Mouse (Mus musculus): ENCODE measurements around the gene Rerg. TPM values are rescaled to one million over a fixed set of nuclear protein-coding genes. Genes with fewer than 3 reads are reported as not detected.

The Rerg gene
- polyA plus RNA-seq, 1 experiment from 2014 or later: 24.9 TPM

DNA sequence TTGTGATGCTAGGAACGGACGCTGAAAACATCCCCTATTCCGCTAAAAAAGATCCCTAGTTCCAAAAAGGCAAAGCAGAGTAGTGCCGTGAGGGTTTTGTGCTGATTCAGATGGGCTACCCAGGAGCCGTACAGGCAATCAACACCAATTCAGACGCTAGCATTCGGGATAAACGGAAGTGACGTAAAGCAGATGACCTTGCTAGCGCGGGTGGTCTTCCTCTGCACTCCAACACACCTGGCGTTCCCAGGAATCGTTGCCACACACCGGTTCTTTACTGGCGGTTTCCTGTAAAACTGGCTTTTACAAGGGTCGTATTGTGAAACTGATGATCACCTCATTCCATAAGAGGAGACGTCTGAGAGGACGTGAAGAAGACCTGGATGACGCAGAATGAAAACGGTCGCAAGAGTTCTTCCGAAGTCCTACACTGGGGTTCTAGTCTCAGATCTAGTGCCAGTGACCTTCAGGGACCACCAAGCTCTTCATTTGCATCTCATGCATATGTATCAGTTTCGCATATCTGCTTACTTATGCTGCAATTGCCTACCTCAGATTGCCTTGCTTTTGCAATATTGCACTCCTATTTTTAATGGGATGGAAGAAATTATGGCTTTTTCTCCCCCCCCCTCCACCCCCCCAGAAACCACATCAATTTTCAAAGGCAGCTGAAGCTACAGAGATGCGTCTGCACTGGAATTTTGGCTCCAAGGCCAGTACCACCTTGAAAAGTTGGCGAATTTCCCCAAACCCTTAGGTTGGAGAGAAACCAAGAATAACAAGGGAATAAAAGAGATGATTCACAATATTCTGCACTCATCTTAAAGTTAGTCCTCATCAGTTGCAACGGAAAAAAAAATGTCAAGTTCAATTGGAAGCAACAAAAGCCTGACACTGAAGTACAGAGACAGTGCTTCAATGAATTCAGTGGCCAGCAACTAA, 14.8 kb downstream of the Rerg start:
- no peak overlapping the region for H3K4me3 ChIP-seq (ENCODE audit: low read length)
- no peak overlapping the region for H3K4me2 ChIP-seq (ENCODE audit: low read depth, low read length)
- no peaks in the 10 kb centered on the region for H3K36me3 ChIP-seq (ENCODE audit: control insufficient read depth, insufficient read depth, low read length)
- no peak for ATAC-seq (ENCODE audit: low read depth)
- H3K9ac ChIP-seq (ENCODE audit: low read length): no peak overlapping the region
- H3K4me1 ChIP-seq (replicated peaks; ENCODE audit: control insufficient read depth, insufficient read depth, low read length): peaks cover 3% of the 10 kb centered on the region; the same call in 1 of the 2 replicates
- no peak overlapping the region for H3K27ac ChIP-seq (ENCODE audit: low read length)
- H3K9me3 ChIP-seq (ENCODE audit: control insufficient read depth, low read length): no peaks in the 10 kb centered on the region
- no peaks in the 10 kb centered on the region for H3K27me3 ChIP-seq (ENCODE audit: control insufficient read depth, insufficient read depth, low read depth, low read length)
- WGBS: 64% methylated on average over 26 of the region's 26 CpGs

DNA sequence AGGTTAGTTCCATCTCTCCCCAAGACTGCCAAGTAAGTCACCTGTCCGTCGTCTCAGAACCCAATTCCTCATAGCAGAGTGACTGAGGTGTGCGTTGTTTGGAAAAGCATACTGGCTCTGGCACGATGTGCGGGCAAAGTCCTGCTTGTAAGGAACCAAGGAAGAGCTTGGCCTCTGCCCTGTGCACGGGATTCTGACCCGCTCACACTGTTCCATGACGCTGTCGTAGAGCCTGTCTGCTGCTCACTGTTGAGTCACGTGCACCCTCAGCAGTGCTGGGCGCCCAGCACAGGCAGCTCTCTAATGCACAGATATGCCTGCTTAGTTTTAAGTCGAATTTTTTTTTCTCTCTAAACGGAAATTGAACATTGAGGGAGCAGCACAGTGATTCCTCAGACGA, 17.3 kb downstream of the Rerg start:
- Histone ChIP-seq H3K36me3 (ENCODE audit: control insufficient read depth, insufficient read depth, low read length) (no peaks in the 10 kb centered on the region), H3K9me3 (ENCODE audit: control insufficient read depth, low read length) (no peaks in the 10 kb centered on the region), H3K27me3 (ENCODE audit: control insufficient read depth, insufficient read depth, low read depth, low read length) (no peaks in the 10 kb centered on the region), H3K4me3 (ENCODE audit: low read length) (no peak overlapping the region), H3K27ac (ENCODE audit: low read length) (no peak overlapping the region), H3K9ac (ENCODE audit: low read length) (no peak overlapping the region), H3K4me1 (replicated peaks; ENCODE audit: control insufficient read depth, insufficient read depth, low read length) (peaks cover 3% of the 10 kb centered on the region; the same call in 1 of the 2 replicates), H3K4me2 (ENCODE audit: low read depth, low read length) (no peak overlapping the region)
- ATAC-seq (ENCODE audit: low read depth): no peak
- WGBS: 80% methylated on average over 14 of the region's 14 CpGs

DNA sequence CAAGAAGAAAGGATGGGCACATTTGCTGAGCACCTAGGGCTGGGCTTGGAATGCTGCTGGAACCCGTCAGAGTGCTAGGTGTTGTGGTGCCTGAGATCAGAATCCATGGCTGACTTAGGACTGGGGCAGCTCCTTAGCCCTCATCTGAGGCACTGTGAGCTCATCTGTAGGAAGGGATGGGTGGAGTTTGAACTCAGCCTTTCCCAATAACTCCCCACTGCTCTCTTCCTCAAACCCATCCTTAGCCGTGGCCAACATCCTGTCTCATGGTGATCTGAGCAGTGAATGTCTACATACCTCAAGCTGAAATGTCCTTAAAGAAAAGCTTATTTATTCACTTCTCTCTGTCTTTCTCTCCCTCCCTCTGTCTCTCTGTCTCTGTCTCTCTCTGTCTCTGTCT, 19.3 kb downstream of the Rerg start:
- Histone ChIP-seq H3K9me3 (ENCODE audit: control insufficient read depth, low read length) (no peaks in the 10 kb centered on the region), H3K27ac (ENCODE audit: low read length) (no peak overlapping the region), H3K9ac (ENCODE audit: low read length) (no peak overlapping the region), H3K27me3 (ENCODE audit: control insufficient read depth, insufficient read depth, low read depth, low read length) (no peaks in the 10 kb centered on the region), H3K4me1 (replicated peaks; ENCODE audit: control insufficient read depth, insufficient read depth, low read length) (no peaks in the 10 kb centered on the region; the same call in 1 of the 2 replicates), H3K4me3 (ENCODE audit: low read length) (no peak overlapping the region), H3K36me3 (ENCODE audit: control insufficient read depth, insufficient read depth, low read length) (no peaks in the 10 kb centered on the region), H3K4me2 (ENCODE audit: low read depth, low read length) (no peak overlapping the region)
- WGBS: 82% methylated on average over 2 of the region's 2 CpGs
- ATAC-seq (ENCODE audit: low read depth): no peak

DNA sequence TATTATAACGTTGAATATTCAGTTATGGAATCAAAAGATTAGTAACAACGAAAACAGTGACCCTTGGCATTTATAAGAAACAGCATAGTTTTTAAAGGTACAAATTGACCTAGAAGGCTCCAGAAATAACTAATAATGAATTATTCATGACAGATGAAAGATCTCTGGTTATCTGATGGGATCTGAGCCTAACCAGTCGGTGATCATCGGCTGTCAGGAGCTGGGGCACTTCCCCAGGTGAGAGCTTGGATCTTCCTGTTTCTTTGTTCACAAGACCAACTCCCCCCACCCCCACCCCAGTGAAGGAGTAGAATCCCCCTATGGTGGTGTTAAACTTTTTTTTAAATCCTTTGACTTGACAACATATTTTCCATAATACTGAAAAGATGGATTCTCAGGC, 20.5 kb downstream of the Rerg start:
- 72% methylated on average over 4 of the region's 4 CpGs for WGBS
- no peak overlapping the region for H3K4me2 ChIP-seq (ENCODE audit: low read depth, low read length)
- no peak overlapping the region for H3K9ac ChIP-seq (ENCODE audit: low read length)
- H3K27me3 ChIP-seq (ENCODE audit: control insufficient read depth, insufficient read depth, low read depth, low read length): no peaks in the 10 kb centered on the region
- peaks cover 6% of the 10 kb centered on the region for H3K4me1 ChIP-seq (replicated peaks; ENCODE audit: control insufficient read depth, insufficient read depth, low read length)
- no peak for ATAC-seq (ENCODE audit: low read depth)
- H3K9me3 ChIP-seq (ENCODE audit: control insufficient read depth, low read length): no peaks in the 10 kb centered on the region
- H3K36me3 ChIP-seq (ENCODE audit: control insufficient read depth, insufficient read depth, low read length): no peaks in the 10 kb centered on the region
- no peak overlapping the region for H3K4me3 ChIP-seq (ENCODE audit: low read length)
- no peak overlapping the region for H3K27ac ChIP-seq (ENCODE audit: low read length)

DNA sequence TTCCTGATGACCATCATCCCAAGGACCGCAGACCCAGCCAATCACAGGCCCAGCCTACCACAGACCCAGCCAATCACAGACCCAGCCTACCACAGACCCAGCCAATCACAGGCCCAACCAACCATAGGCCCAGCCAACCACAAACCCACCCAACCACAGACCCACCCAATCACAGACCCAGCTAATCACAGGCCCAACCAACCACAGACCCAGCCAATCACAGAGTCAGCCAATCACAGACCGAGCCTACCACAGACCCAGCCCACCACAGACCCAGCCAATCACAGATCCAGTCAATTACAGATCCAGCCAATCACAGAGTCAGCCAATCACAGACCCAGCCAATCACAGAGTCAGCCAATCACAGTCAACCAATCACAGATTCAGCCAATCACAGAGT, 23.4 kb downstream of the Rerg start:
- H3K4me2 ChIP-seq (ENCODE audit: low read depth, low read length): no peak overlapping the region
- H3K9ac ChIP-seq (ENCODE audit: low read length): no peak overlapping the region
- no peaks in the 10 kb centered on the region for H3K27me3 ChIP-seq (ENCODE audit: control insufficient read depth, insufficient read depth, low read depth, low read length)
- H3K4me3 ChIP-seq (ENCODE audit: low read length): no peak overlapping the region
- H3K9me3 ChIP-seq (ENCODE audit: control insufficient read depth, low read length): no peaks in the 10 kb centered on the region
- 94% methylated on average over 2 of the region's 2 CpGs for WGBS
- no peak overlapping the region for H3K27ac ChIP-seq (ENCODE audit: low read length)
- H3K4me1 ChIP-seq (replicated peaks; ENCODE audit: control insufficient read depth, insufficient read depth, low read length): peaks cover 23% of the 10 kb centered on the region
- H3K36me3 ChIP-seq (ENCODE audit: control insufficient read depth, insufficient read depth, low read length): no peaks in the 10 kb centered on the region
- ATAC-seq (ENCODE audit: low read depth): no peak

DNA sequence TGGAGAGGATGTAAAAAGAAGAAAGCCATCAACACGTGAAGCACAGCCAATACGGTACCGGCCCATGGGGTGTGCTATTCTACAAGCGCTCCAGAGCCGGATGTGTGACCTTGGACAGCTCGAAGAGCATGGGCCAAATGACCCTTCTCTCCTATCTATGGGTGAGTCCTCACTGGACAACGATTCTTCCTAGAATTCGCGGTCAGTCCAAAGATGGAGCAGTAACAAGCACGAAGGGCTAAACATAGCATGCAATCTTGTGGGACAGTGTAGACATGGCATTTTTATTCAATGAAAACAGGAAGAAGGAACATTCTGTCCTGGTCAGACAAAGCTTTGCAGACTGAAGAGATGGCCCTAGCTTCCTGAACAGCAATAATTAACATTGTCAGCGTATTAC, 24.7 kb downstream of the Rerg start:
- no peak overlapping the region for H3K9ac ChIP-seq (ENCODE audit: low read length)
- H3K4me1 ChIP-seq (replicated peaks; ENCODE audit: control insufficient read depth, insufficient read depth, low read length): peaks cover 34% of the 10 kb centered on the region
- H3K4me2 ChIP-seq (ENCODE audit: low read depth, low read length): no peak overlapping the region
- no peaks in the 10 kb centered on the region for H3K36me3 ChIP-seq (ENCODE audit: control insufficient read depth, insufficient read depth, low read length)
- no peaks in the 10 kb centered on the region for H3K27me3 ChIP-seq (ENCODE audit: control insufficient read depth, insufficient read depth, low read depth, low read length)
- 65% methylated on average over 11 of the region's 11 CpGs for WGBS
- no peak overlapping the region for H3K4me3 ChIP-seq (ENCODE audit: low read length)
- ATAC-seq (ENCODE audit: low read depth): no peak
- H3K9me3 ChIP-seq (ENCODE audit: control insufficient read depth, low read length): no peaks in the 10 kb centered on the region
- peak overlapping the region; percentile 75 for H3K27ac ChIP-seq (ENCODE audit: low read length)

DNA sequence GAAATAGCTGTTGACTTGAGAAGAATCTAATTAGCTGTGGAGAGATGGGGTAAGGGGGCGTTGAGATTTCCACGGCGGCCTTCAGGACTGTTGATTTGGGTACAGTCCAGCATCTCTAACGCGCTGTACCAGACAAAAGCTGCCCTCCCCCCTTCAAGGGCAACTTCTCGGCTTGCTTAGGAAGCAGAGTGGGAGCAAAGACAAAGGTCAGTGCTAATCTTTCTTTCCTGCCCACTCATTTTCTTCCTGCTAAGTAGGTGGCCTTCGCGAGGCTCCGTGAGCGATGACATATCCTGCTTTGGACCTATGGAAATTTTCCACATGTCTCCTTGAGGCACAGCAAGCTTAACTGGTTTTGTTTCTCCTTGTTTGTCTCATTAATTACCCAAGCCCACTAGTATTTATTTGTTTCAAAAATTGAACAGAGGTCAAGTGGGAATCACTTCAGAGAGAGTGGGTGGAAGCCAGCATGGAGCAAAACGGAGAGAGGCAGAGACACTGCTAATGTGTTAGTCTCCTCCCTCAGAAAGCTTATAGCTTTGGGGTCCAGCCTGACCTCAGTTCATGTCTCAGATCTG, 25.2 kb downstream of the Rerg start:
- peak; percentile 49 for ATAC-seq (ENCODE audit: low read depth)
- Histone ChIP-seq H3K4me2 (ENCODE audit: low read depth, low read length) (peak overlapping the region; percentile 15; the same call in 1 of the 2 replicates), H3K4me3 (ENCODE audit: low read length) (no peak overlapping the region), H3K27ac (ENCODE audit: low read length) (peak overlapping the region; percentile 75), H3K36me3 (ENCODE audit: control insufficient read depth, insufficient read depth, low read length) (no peaks in the 10 kb centered on the region), H3K27me3 (ENCODE audit: control insufficient read depth, insufficient read depth, low read depth, low read length) (no peaks in the 10 kb centered on the region), H3K9ac (ENCODE audit: low read length) (no peak overlapping the region), H3K4me1 (replicated peaks; ENCODE audit: control insufficient read depth, insufficient read depth, low read length) (peaks cover 34% of the 10 kb centered on the region), H3K9me3 (ENCODE audit: control insufficient read depth, low read length) (no peaks in the 10 kb centered on the region)
- 13% methylated on average over 11 of the region's 11 CpGs for WGBS

DNA sequence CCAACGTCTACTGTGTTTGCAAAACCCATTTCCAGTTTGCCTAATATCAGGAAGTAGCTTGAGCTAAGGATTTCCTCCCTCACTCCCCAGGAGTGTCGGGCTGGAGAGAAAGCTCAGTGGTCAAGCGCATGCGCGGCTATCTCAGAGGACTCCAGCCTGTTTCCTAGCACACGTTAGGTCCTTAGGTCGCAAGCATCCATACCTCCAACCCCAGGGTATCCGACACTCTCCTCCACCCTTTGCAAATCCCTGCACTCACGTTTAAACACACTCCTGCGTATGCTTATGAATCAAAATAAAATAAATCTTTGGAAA, 25.8 kb downstream of the Rerg start:
- Histone ChIP-seq H3K4me3 (ENCODE audit: low read length) (no peak overlapping the region), H3K4me2 (ENCODE audit: low read depth, low read length) (peak overlapping the region; percentile 15; the same call in 1 of the 2 replicates), H3K4me1 (replicated peaks; ENCODE audit: control insufficient read depth, insufficient read depth, low read length) (peaks cover 34% of the 10 kb centered on the region), H3K27me3 (ENCODE audit: control insufficient read depth, insufficient read depth, low read depth, low read length) (no peaks in the 10 kb centered on the region), H3K27ac (ENCODE audit: low read length) (peak overlapping the region; percentile 75), H3K9ac (ENCODE audit: low read length) (no peak overlapping the region), H3K9me3 (ENCODE audit: control insufficient read depth, low read length) (no peaks in the 10 kb centered on the region), H3K36me3 (ENCODE audit: control insufficient read depth, insufficient read depth, low read length) (no peaks in the 10 kb centered on the region)
- WGBS: 35% methylated on average over 10 of the region's 10 CpGs
- ATAC-seq (ENCODE audit: low read depth): peak; percentile 19

DNA sequence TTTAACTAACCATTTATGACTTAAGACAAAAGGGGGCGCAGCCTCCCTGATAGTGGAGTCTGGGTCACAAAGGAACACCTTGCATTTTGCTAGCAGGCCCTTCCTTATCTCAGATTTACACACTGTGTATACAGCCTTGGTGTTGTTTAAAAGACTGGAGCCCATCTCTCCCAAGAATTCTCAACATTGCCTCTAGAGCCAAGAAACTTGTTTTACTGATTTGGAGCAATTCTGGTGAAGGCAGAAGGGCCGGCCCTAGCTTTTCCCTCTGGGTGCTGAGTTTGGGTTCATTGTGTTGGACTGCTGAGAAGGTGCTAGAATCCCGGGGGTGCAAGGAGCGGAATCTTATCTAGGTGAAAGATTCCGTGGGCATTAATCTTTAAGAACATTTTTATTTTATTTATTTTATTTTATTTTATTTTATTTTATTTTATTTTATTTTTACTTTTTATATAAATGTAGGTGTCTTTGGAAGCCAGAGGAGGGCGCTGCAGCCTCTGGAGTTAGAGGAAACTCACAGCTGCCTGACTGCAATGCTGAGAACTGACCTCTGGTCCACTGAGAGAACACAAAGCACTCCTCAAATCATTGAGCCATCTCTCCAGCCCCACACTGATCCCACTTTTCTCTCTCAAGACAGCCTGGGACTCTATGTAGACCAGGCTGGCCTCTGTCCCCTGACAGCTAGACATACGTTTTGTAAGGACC, 26.3 kb downstream of the Rerg start:
- Histone ChIP-seq H3K9me3 (ENCODE audit: control insufficient read depth, low read length) (no peaks in the 10 kb centered on the region), H3K4me3 (ENCODE audit: low read length) (no peak overlapping the region), H3K36me3 (ENCODE audit: control insufficient read depth, insufficient read depth, low read length) (no peaks in the 10 kb centered on the region), H3K27me3 (ENCODE audit: control insufficient read depth, insufficient read depth, low read depth, low read length) (no peaks in the 10 kb centered on the region), H3K9ac (ENCODE audit: low read length) (no peak overlapping the region), H3K4me2 (ENCODE audit: low read depth, low read length) (no peak overlapping the region), H3K4me1 (replicated peaks; ENCODE audit: control insufficient read depth, insufficient read depth, low read length) (peaks cover 34% of the 10 kb centered on the region), H3K27ac (ENCODE audit: low read length) (peak overlapping the region; percentile 75)
- peak; percentile 26 for ATAC-seq (ENCODE audit: low read depth)
- WGBS: 43% methylated on average over 7 of the region's 7 CpGs

Measured in lung, embryonic 16.5 days (tissue).